ENCODE assay signal across 15 mouse cellular contexts in the genomic region with DNA sequence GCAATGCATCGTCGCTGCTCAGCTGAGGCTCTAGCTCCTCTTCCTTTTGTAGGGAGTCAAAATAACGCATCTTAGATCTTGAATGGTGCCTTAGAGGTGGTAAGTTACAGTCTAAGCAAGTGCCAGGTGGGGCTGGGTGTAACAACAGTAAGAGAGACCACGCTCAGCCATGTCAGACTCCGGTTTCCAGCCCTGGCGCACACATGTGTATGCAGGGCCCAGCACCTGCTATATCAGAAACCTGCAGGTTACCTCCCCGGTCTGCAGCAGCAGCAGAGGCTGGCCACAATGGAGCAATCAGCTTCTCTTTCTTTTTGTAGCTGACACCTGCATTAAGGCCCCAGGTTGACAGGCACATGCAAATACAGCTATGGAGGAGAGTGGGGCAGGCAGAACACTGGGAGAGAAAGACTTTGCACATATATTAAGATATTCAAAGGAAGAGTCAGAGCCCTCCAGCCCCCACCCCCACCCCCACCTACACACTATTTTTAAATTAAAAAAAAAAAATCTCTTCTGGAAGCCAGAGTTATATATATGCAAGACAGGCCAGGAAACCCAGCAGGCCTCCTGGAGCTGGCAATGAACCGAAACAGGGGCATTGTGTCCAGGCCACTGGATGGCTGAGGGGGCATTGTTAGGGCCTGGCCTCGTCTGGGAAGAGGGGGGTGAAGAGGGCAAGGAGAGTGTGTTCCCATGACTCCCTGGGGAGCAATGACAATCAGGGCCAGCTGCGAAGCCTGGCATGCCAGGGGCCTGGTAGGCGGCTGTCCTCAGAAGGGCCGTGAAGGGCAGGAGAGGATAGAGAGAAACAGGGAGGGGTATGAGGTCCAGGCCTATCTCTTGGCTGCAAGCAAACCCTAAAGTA. TPM values are rescaled to one million over a fixed set of nuclear protein-coding genes. Genes with fewer than 3 reads are reported as not detected.
DNase-seq lines count a peak whose midpoint lies in the region; ATAC-seq and TF ChIP-seq lines count a peak whose summit lies in the region.
"Had no signal": no experiment of that assay in that cellular context is flagged by ENCODE, and none has a peak within 500 bp of the region (broad histone marks: within the 10 kb centered on the region; RNA-seq: fewer than 3 reads in every experiment).

No protein-coding gene starts in this region.

- DNase-seq in A20 (ENCODE audit: low read depth, low spot score) = peak; percentile 88
- DNase-seq in MN1 (ENCODE audit: low spot score) = peak; percentile 48
- no peak for DNase-seq in forebrain, postnatal 0 days
- peak; percentile 73 for DNase-seq in neural tube, embryonic 11.5 days (ENCODE audit: low spot score)
- DNase-seq in testis, postnatal 10 days (ENCODE audit: low spot score) = no peak
- DNase-seq in frontal cortex, postnatal 14 days (ENCODE audit: low spot score in 2 of 2) = no peak
- DNase-seq: cerebellum, postnatal 14 days; kidney, adult 11 months; layer of hippocampus, adult 9-11 months; right cerebral cortex, postnatal 4 days had no signal

- H3K4me3 ChIP-seq in forebrain, postnatal 0 days (ENCODE audit: low read depth, low read length) = no peak overlapping the region
- no peak overlapping the region for H3K4me3 ChIP-seq in neural tube, embryonic 11.5 days (ENCODE audit: low read depth, low read length)

- no peaks in the 10 kb centered on the region for H3K9me3 ChIP-seq in forebrain, postnatal 0 days (ENCODE audit: low read length)
- no peaks in the 10 kb centered on the region for H3K9me3 ChIP-seq in neural tube, embryonic 11.5 days (ENCODE audit: control insufficient read depth, low read length)
- H3K9me3 ChIP-seq: G1E had no signal

- H3K27me3 ChIP-seq in forebrain, postnatal 0 days (ENCODE audit: insufficient read depth, low read length) = no peaks in the 10 kb centered on the region
- no peaks in the 10 kb centered on the region for H3K27me3 ChIP-seq in neural tube, embryonic 11.5 days (ENCODE audit: control insufficient read depth, insufficient read depth, low read length)

- no peaks in the 10 kb centered on the region for H3K4me1 ChIP-seq in forebrain, postnatal 0 days (ENCODE audit: insufficient read depth)
- peaks cover 13% of the 10 kb centered on the region for H3K4me1 ChIP-seq in neural tube, embryonic 11.5 days (ENCODE audit: control insufficient read depth, insufficient read depth, low read length)

- 25% methylated on average over 12 of the region's 12 CpGs for WGBS in forebrain, postnatal 0 days
- WGBS in neural tube, embryonic 11.5 days = 27% methylated on average over 12 of the region's 12 CpGs

- no peaks in the 10 kb centered on the region for H3K36me3 ChIP-seq in forebrain, postnatal 0 days (ENCODE audit: insufficient read depth)
- no peaks in the 10 kb centered on the region for H3K36me3 ChIP-seq in neural tube, embryonic 11.5 days (ENCODE audit: control insufficient read depth, insufficient read depth, low read length)
- H3K36me3 ChIP-seq: G1E had no signal

- peak; percentile 20; the same call in 1 of the 2 replicates for ATAC-seq in forebrain, postnatal 0 days
- ATAC-seq in neural tube, embryonic 11.5 days (ENCODE audit: insufficient read depth, low FRiP score, low TSS enrichment) = peak; percentile 89
- ATAC-seq in erythroid progenitor cell, adult 5-6 weeks (replicated peaks; ENCODE audit: low FRiP score, poor library complexity, severe bottlenecking) = no peak
- no peak for ATAC-seq in monocyte, adult 5-6 weeks (replicated peaks; ENCODE audit: insufficient number of reproducible peaks, low FRiP score, low TSS enrichment, poor library complexity, severe bottlenecking)

- no peak for TF ChIP-seq CTCF in forebrain, postnatal 0 days (IDR thresholded peaks at IDR 0.05; ENCODE audit: low read depth)

- H3K4me2 ChIP-seq in forebrain, postnatal 0 days (ENCODE audit: low read depth) = no peak overlapping the region
- no peak overlapping the region for H3K4me2 ChIP-seq in neural tube, embryonic 11.5 days (ENCODE audit: low read depth)

- H3K27ac ChIP-seq in forebrain, postnatal 0 days (ENCODE audit: low read depth, low read length) = no peak overlapping the region
- H3K27ac ChIP-seq in neural tube, embryonic 11.5 days (ENCODE audit: low read depth, low read length) = peak overlapping the region; percentile 84
- H3K27ac ChIP-seq: liver, embryonic 14.5 days had no signal

- H3K9ac ChIP-seq in forebrain, postnatal 0 days = no peak overlapping the region
- peak overlapping the region; percentile 20 for H3K9ac ChIP-seq in neural tube, embryonic 11.5 days (ENCODE audit: low read length)
- H3K9ac ChIP-seq: liver, embryonic 14.5 days had no signal

RNA-seq across cellular contexts. Expression of a gene that starts 7.4 kb away (rescaled TPM):
- total RNA-seq in forebrain, postnatal 0 days (2014; rRNA removed) = 2.8 and 3.0 TPM in 2 replicates
- polyA plus RNA-seq in forebrain, postnatal 0 days (2015; fragmentation: Nextera tagmentation; extraction: Ambion mirVana) = 4.7 and 4.9 TPM in 2 replicates
- 13.1 and 13.9 TPM in 2 replicates for polyA plus RNA-seq in neural tube, embryonic 11.5 days (2014; fragmentation: Nextera tagmentation; extraction: Ambion mirVana)
- total RNA-seq in erythroid progenitor cell, adult 5-6 weeks (2015; ENCODE audit: low replicate concordance) = 11.7 and 27.8 TPM in 2 replicates
- total RNA-seq in erythroid progenitor cell, adult 5-6 weeks (2017; ENCODE audit: low replicate concordance) = 11.9 and 17.5 TPM in 2 replicates
- 0.64 to 3.1 TPM (median 1.8 TPM) in 3 replicates for total RNA-seq in monocyte, adult 5-6 weeks (2017)

RNA-seq across cellular contexts. Expression of a gene that starts 18.4 kb away (rescaled TPM):
- total RNA-seq in forebrain, postnatal 0 days (2014; rRNA removed) = 14.5 and 16.3 TPM in 2 replicates
- 14.7 and 17.2 TPM in 2 replicates for polyA plus RNA-seq in forebrain, postnatal 0 days (2015; fragmentation: Nextera tagmentation; extraction: Ambion mirVana)
- polyA plus RNA-seq in neural tube, embryonic 11.5 days (2014; fragmentation: Nextera tagmentation; extraction: Ambion mirVana) = 9.2 and 10.4 TPM in 2 replicates
- 1.8 TPM in 1 of 2 replicates, not detected in the other for total RNA-seq in erythroid progenitor cell, adult 5-6 weeks (2015; ENCODE audit: low replicate concordance)
- total RNA-seq in erythroid progenitor cell, adult 5-6 weeks (2017; ENCODE audit: low replicate concordance) = 1.9 and 3.6 TPM in 2 replicates
- 0.68 TPM in 1 of 3 replicates, not detected in the others for total RNA-seq in monocyte, adult 5-6 weeks (2017)

RNA-seq across cellular contexts. Expression of a gene that starts 25.5 kb away (rescaled TPM):
- total RNA-seq in forebrain, postnatal 0 days (2014; rRNA removed) = 0.15 and 0.48 TPM in 2 replicates
- 0.13 TPM in 1 of 2 replicates, not detected in the other for polyA plus RNA-seq in forebrain, postnatal 0 days (2015; fragmentation: Nextera tagmentation; extraction: Ambion mirVana)
- polyA plus RNA-seq in neural tube, embryonic 11.5 days (2014; fragmentation: Nextera tagmentation; extraction: Ambion mirVana) = 0.20 and 0.42 TPM in 2 replicates
- not detected in 2 replicates for total RNA-seq in erythroid progenitor cell, adult 5-6 weeks (2015; ENCODE audit: low replicate concordance)
- not detected in 2 replicates for total RNA-seq in erythroid progenitor cell, adult 5-6 weeks (2017; ENCODE audit: low replicate concordance)
- total RNA-seq in monocyte, adult 5-6 weeks (2017) = not detected in 3 replicates
- total RNA-seq: gastrocnemius, adult 18-20 months had no signal
- polyA plus RNA-seq: G1E; liver, embryonic 14.5 days had no signal

RNA-seq across cellular contexts. Expression of a gene that starts 26.4 kb away (rescaled TPM):
- 13.2 and 15.0 TPM in 2 replicates for total RNA-seq in forebrain, postnatal 0 days (2014; rRNA removed)
- 16.6 and 17.9 TPM in 2 replicates for polyA plus RNA-seq in forebrain, postnatal 0 days (2015; fragmentation: Nextera tagmentation; extraction: Ambion mirVana)
- polyA plus RNA-seq in neural tube, embryonic 11.5 days (2014; fragmentation: Nextera tagmentation; extraction: Ambion mirVana) = 14.5 and 15.1 TPM in 2 replicates
- total RNA-seq in erythroid progenitor cell, adult 5-6 weeks (2015; ENCODE audit: low replicate concordance) = 15.5 and 22.7 TPM in 2 replicates
- total RNA-seq in erythroid progenitor cell, adult 5-6 weeks (2017; ENCODE audit: low replicate concordance) = 14.4 and 17.0 TPM in 2 replicates
- total RNA-seq in monocyte, adult 5-6 weeks (2017) = 7.3 to 10.6 TPM (median 9.6 TPM) in 3 replicates

RNA-seq across cellular contexts. Expression of a gene that starts 30.2 kb away (rescaled TPM):
- 1.7 and 6.4 TPM in 2 replicates for total RNA-seq in forebrain, postnatal 0 days (2014; rRNA removed)
- polyA plus RNA-seq in forebrain, postnatal 0 days (2015; fragmentation: Nextera tagmentation; extraction: Ambion mirVana) = 2.8 and 3.2 TPM in 2 replicates
- 1.5 and 2.6 TPM in 2 replicates for polyA plus RNA-seq in neural tube, embryonic 11.5 days (2014; fragmentation: Nextera tagmentation; extraction: Ambion mirVana)
- not detected in 2 replicates for total RNA-seq in erythroid progenitor cell, adult 5-6 weeks (2015; ENCODE audit: low replicate concordance)
- total RNA-seq in erythroid progenitor cell, adult 5-6 weeks (2017; ENCODE audit: low replicate concordance) = not detected in 2 replicates
- 0.78 TPM in 1 of 3 replicates, not detected in the others for total RNA-seq in monocyte, adult 5-6 weeks (2017)
- total RNA-seq: G1E; gastrocnemius, adult 18-20 months had no signal
- polyA plus RNA-seq: G1E had no signal

Comparison
In these comparisons a context has a peak if more than half of its experiments do, and no peak if none do; other contexts are left out.
1. DNase-seq: peak in A20 (single experiment), MN1 (single experiment) and neural tube, embryonic 11.5 days (single experiment); none in forebrain, postnatal 0 days (single experiment), testis, postnatal 10 days (single experiment) and frontal cortex, postnatal 14 days (0 of 2).
2. ATAC-seq: peak in forebrain, postnatal 0 days (single experiment) and neural tube, embryonic 11.5 days (single experiment); none in erythroid progenitor cell, adult 5-6 weeks (single experiment) and monocyte, adult 5-6 weeks (single experiment).